Mouse (Mus musculus): ENCODE data around the gene Psat1. TPM values are rescaled to one million over a fixed set of nuclear protein-coding genes. Genes with fewer than 3 reads are reported as not detected.

Gene Psat1
- 176 TPM in 2 replicates for polyA plus RNA-seq (2015; fragmentation: Nextera tagmentation; extraction: Ambion mirVana)

GRCm38 (mm10) chr19:15947237-15947636 lies at the start of gene Psat1:
Gene Psat1, minus strand, starts transcription at chr19:15947337.
- Histone ChIP-seq H3K4me3 (no peak within 1 kb of the TSS), H3K9ac (no peak within 1 kb of the TSS), H3K9me3 (no peaks in the 10 kb centered on the region), H3K27ac (0 out of 2 replicates have a peak within 1 kb of the TSS, but pooled peaks have one; percentile 26), H3K36me3 (no peaks in the 10 kb centered on the region), H3K4me1 (peaks cover 5% of the 10 kb centered on the region; the same call in 1 of the 2 replicates), H3K4me2 (no peak within 1 kb of the TSS), H3K27me3 (no peaks in the 10 kb centered on the region)
- whole genome bisulfite sequencing, result 70% methylated on average over 7 of the region's 7 CpGs
- no peak for ATAC-seq (ENCODE audit: borderline replicate concordance, extremely low read depth, low FRiP score, low TSS enrichment)

- ATAC-seq (ENCODE audit: borderline replicate concordance, extremely low read depth, low FRiP score, low TSS enrichment), result no peak
- Histone ChIP-seq H3K4me1 (0 out of 2 replicates have a peak, but pooled peaks cover 2% of the 10 kb centered on the region), H3K4me3 (no peak overlapping the region), H3K9me3 (no peaks in the 10 kb centered on the region), H3K27ac (no peak overlapping the region), H3K9ac (no peak overlapping the region), H3K27me3 (no peaks in the 10 kb centered on the region), H3K4me2 (no peak overlapping the region), H3K36me3 (no peaks in the 10 kb centered on the region)
- 83% methylated on average over 1 of the region's 1 CpGs for WGBS
These were observed 43.0 kb upstream of the Psat1 start for GRCm38 (mm10) chr19:15990102-15990501.

DNA sequence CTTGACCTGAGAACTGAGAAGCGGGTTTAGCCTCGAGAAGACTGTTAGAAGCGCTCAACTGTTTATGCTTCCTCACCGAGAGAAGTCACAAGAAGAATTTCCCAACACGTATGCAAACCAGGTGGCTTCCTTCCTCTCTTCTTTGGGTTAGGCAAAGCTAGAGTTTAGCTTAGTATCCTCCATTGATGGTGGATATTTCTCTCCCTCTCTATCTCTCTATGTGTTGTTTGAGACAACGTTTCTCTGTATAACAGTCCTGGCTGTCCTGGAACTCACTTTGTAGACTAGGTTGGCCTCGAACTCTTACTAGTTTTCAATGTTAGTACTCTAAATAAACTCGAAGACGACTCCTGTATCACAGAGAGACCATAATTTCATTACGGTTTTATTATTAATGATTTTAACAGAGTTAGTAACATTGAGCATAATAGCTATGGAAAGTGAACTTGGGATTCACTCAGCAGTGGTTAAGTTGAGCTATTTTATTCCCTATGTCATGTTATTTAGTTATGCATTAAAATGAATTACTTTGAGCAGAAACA lies 38.1 kb upstream of the Psat1 start:
- Histone ChIP-seq H3K4me1 (peaks cover 15% of the 10 kb centered on the region), H3K27ac (no peak overlapping the region), H3K36me3 (no peaks in the 10 kb centered on the region; the same call in 1 of the 2 replicates), H3K4me2 (peak overlapping the region; percentile 73), H3K9me3 (no peaks in the 10 kb centered on the region), H3K9ac (0 out of 2 replicates have a peak overlapping the region, but pooled peaks have one; percentile 81), H3K4me3 (peak overlapping the region; percentile 74), H3K27me3 (no peaks in the 10 kb centered on the region)
- ATAC-seq (ENCODE audit: borderline replicate concordance, extremely low read depth, low FRiP score, low TSS enrichment), result no peak
- WGBS, result 24% methylated on average over 10 of the region's 10 CpGs

DNA sequence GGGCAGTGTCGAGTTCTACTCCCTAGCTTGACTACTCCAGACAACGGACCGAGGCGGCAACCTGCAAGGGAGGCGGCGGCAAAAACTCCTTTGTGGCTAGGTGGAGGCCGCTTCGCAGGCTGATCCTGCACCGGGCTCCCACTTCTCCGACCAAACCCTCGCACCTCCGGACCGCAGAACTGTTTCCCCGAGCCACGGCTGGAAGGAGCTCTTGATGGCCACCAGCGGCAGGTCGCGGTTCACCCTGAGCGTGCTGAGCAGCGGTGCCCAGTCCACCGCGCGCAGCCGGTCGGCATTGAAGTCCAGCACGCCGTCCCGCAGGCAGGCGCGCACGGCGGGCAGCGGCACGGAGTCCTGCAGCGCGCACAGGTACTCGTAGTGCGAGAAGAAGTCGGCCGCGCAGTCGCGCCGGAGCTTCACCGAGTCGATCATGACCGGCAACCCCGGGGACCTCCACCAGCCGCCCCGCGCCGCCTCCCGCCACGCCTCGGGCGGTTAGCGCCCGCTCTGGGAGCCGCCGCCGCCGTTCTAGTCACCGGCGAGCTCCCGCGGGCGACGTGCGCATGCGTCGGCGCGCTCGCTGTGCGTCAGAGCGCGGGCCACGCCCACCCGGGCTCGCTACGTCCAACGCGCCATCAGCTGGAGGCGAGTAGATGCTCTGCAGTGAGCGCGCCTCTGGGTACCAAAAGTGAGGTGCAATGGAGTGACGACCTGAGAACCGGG lies 37.5 kb upstream of the Psat1 start, which contains the start of gene Cep78:
Gene Cep78, minus strand, starts transcription at position 541 of the 723 bp plus-strand sequence.
- Histone ChIP-seq H3K9ac (peak within 1 kb of the TSS; percentile 81), H3K27me3 (no peaks in the 10 kb centered on the region), H3K4me2 (peak within 1 kb of the TSS; percentile 73), H3K9me3 (no peaks in the 10 kb centered on the region), H3K27ac (peak within 1 kb of the TSS; percentile 82), H3K4me3 (peak within 1 kb of the TSS; percentile 74), H3K4me1 (peaks cover 15% of the 10 kb centered on the region), H3K36me3 (no peaks in the 10 kb centered on the region; the same call in 1 of the 2 replicates)
- WGBS, result under 1% methylated on average over 82 of the region's 88 CpGs
- ATAC-seq (ENCODE audit: borderline replicate concordance, extremely low read depth, low FRiP score, low TSS enrichment), result peak; percentile 94

GRCm38 (mm10) chr19:15983739-15984344 lies 36.7 kb upstream of the Psat1 start:
- H3K9ac ChIP-seq, result peak overlapping the region; percentile 81
- no peak for ATAC-seq (ENCODE audit: borderline replicate concordance, extremely low read depth, low FRiP score, low TSS enrichment)
- H3K9me3 ChIP-seq, result no peaks in the 10 kb centered on the region
- peaks cover 15% of the 10 kb centered on the region for H3K4me1 ChIP-seq
- H3K4me2 ChIP-seq, result peak overlapping the region; percentile 73
- H3K27ac ChIP-seq, result 0 out of 2 replicates have a peak overlapping the region, but pooled peaks have one; percentile 82
- no peaks in the 10 kb centered on the region for H3K27me3 ChIP-seq
- peak overlapping the region; percentile 74 for H3K4me3 ChIP-seq
- H3K36me3 ChIP-seq, result peaks cover under 1% of the 10 kb centered on the region
- 48% methylated on average over 15 of the region's 15 CpGs for WGBS

DNA sequence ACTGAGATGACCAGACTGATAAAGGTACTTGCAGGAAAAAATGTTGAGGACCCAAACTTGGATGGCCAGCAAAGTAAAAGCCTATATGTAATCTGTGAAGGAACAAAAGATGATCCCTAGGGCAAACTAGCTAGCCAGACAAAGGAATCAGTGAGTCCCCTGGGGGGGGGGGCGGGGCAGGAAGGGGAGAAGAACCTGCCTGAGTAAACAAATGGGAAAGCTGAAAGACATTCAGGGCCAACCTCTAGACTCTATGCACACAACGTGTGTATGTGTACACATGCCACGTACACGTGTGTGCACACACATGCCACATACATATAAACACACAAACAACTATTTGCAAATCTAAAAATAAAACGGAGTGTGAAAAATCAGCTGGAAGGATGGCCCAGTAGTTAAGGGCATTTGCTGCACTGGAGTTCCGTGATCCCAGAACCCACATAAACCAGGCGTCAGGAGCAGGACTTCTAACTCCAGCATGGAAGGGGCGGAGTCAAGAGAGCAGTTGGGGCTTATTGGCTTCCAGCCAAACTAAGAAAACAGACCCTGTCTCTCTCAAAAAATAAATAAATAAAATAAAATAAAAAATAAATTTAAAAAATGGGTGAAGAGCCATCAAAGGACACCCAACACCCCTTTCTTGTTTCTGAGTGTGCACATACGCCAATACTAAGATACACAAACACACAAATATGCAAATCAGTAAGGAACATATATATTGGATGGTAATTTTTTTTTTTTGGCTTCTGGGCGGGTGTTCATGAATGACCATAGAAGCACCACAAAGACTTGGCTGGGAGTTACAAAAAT lies 36.0 kb upstream of the Psat1 start:
- no peak overlapping the region for H3K4me3 ChIP-seq
- no peaks in the 10 kb centered on the region for H3K9me3 ChIP-seq
- 44% methylated on average over 10 of the region's 10 CpGs for WGBS
- no peak overlapping the region for H3K27ac ChIP-seq
- no peak overlapping the region for H3K9ac ChIP-seq
- ATAC-seq (ENCODE audit: borderline replicate concordance, extremely low read depth, low FRiP score, low TSS enrichment), result no peak
- peaks cover 7% of the 10 kb centered on the region for H3K36me3 ChIP-seq
- H3K27me3 ChIP-seq, result no peaks in the 10 kb centered on the region
- H3K4me2 ChIP-seq, result peak overlapping the region; percentile 73
- H3K4me1 ChIP-seq, result peaks cover 15% of the 10 kb centered on the region

- Histone ChIP-seq H3K9ac (no peak overlapping the region), H3K27me3 (no peaks in the 10 kb centered on the region), H3K4me1 (peaks cover 15% of the 10 kb centered on the region), H3K36me3 (peaks cover 15% of the 10 kb centered on the region), H3K4me3 (no peak overlapping the region), H3K9me3 (no peaks in the 10 kb centered on the region), H3K4me2 (no peak overlapping the region), H3K27ac (no peak overlapping the region)
- no peak for ATAC-seq (ENCODE audit: borderline replicate concordance, extremely low read depth, low FRiP score, low TSS enrichment)
- 35% methylated on average over 4 of the region's 4 CpGs for WGBS
These were observed 34.7 kb upstream of the Psat1 start for GRCm38 (mm10) chr19:15981861-15982260.

DNA sequence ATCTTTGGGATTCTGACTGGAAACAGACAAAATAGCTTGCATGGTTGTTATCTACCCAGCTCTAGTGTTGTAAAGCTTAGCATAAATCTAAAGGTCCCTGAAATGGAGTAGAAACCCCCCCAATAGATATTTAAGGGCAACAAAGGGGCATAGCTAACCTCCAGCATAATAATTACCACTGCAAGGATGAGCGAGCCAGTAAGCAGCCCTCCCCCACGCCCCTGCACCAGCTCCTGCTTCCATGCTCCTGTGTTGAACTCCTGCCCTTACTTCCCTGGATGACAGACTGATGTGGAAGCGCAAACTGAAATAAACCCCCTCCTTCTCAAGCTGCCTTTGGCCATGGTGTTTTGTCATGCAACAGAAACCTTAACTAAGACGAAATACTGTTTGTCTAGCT lies 26.2 kb upstream of the Psat1 start:
- Histone ChIP-seq H3K9me3 (no peaks in the 10 kb centered on the region), H3K27me3 (no peaks in the 10 kb centered on the region), H3K9ac (no peak overlapping the region), H3K36me3 (peaks cover 61% of the 10 kb centered on the region), H3K27ac (no peak overlapping the region), H3K4me1 (no peaks in the 10 kb centered on the region), H3K4me3 (no peak overlapping the region), H3K4me2 (no peak overlapping the region)
- ATAC-seq (ENCODE audit: borderline replicate concordance, extremely low read depth, low FRiP score, low TSS enrichment), result no peak
- 78% methylated on average over 4 of the region's 4 CpGs for WGBS

- peaks cover 40% of the 10 kb centered on the region for H3K36me3 ChIP-seq
These were observed 17.9 kb upstream of the Psat1 start for GRCm38 (mm10) chr19:15965082-15965481.

GRCm38 (mm10) chr19:15964533-15964932 lies 17.4 kb upstream of the Psat1 start:
- Histone ChIP-seq H3K4me1 (no peaks in the 10 kb centered on the region), H3K27me3 (no peaks in the 10 kb centered on the region), H3K27ac (no peak overlapping the region), H3K36me3 (peaks cover 36% of the 10 kb centered on the region), H3K4me3 (no peak overlapping the region), H3K9me3 (no peaks in the 10 kb centered on the region), H3K9ac (no peak overlapping the region), H3K4me2 (no peak overlapping the region)
- ATAC-seq (ENCODE audit: borderline replicate concordance, extremely low read depth, low FRiP score, low TSS enrichment), result no peak
- WGBS, result 91% methylated on average over 7 of the region's 7 CpGs

More at GRCm38 (mm10) chr19:15965082-15965481, 17.9 kb upstream of the Psat1 start:
- 42% methylated on average over 3 of the region's 3 CpGs for WGBS
- H3K9ac ChIP-seq, result no peak overlapping the region
- H3K4me3 ChIP-seq, result no peak overlapping the region
- no peaks in the 10 kb centered on the region for H3K4me1 ChIP-seq
- H3K27me3 ChIP-seq, result no peaks in the 10 kb centered on the region
- no peaks in the 10 kb centered on the region for H3K9me3 ChIP-seq
- no peak overlapping the region for H3K4me2 ChIP-seq
- peak; percentile 39 for ATAC-seq (ENCODE audit: borderline replicate concordance, extremely low read depth, low FRiP score, low TSS enrichment)
- H3K27ac ChIP-seq, result no peak overlapping the region

- no peaks in the 10 kb centered on the region for H3K9me3 ChIP-seq
- no peaks in the 10 kb centered on the region for H3K27me3 ChIP-seq
- H3K4me3 ChIP-seq, result no peak overlapping the region
- 81% methylated on average over 17 of the region's 17 CpGs for WGBS
- H3K4me2 ChIP-seq, result no peak overlapping the region
- H3K4me1 ChIP-seq, result no peaks in the 10 kb centered on the region
- peaks cover 25% of the 10 kb centered on the region for H3K36me3 ChIP-seq
- no peak overlapping the region for H3K9ac ChIP-seq
- ATAC-seq (ENCODE audit: borderline replicate concordance, extremely low read depth, low FRiP score, low TSS enrichment), result no peak
- H3K27ac ChIP-seq, result no peak overlapping the region
These were observed 16.0 kb upstream of the Psat1 start for GRCm38 (mm10) chr19:15963011-15963695.

Data from lung, embryonic 15.5 days (tissue).